Comparison of ENCODE assay signal across 17 mouse cellular contexts in the genomic region with DNA sequence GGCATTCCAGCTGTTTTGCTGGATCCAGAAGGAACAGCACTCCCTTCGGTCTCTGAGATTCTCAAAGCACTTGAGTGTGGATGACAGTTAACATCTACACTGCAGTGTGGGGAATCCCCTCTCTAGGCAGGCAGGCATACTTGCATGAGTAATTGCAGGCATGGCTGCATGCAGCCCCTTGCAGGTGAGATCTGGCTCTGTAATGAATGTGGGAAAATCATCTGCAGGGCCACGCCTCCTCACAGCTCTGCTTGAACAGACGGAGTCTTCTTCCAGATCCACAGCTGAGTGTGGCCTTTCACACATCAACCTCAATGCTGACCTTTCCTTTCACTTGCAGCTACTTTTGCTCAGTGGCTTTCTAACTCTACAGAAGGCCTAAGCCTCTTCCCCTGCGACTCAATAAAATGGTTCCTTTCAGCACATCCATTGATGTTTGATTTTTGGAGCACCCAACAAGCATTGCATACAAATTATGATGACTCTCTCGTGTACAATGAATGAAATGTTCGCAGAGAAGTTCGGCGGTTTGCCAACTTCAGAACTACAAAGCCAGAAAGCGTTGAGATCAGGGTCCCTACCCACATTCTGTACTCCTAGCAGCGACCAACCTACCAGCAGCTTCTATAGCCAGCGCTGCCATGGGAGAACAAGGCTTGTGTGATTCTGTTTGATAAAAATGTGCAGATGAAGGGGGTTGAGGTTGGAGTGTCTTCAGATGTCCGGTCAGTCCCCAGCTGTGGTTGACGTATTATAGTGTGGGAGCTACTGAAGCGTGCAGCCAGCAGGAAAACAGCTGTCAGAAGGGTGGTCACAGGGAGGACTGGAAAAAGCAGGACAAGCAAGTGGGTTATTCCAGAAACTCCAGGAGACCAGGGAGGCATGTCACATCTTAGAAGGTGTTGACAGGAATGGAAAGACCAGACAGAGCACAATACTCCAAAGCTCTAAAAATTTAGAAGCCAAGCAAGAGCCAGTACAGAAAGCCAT.
DNase-seq lines count a peak whose midpoint lies in the region; ATAC-seq and TF ChIP-seq lines count a peak whose summit lies in the region.
"Had no signal": no experiment of that assay in that cellular context is flagged by ENCODE, and none has a peak within 500 bp of the region (broad histone marks: within the 10 kb centered on the region; RNA-seq: fewer than 3 reads in every experiment).

No protein-coding gene starts in this region.

- no peak overlapping the region for H3K4me3 ChIP-seq in heart, adult 2 months
- H3K4me3 ChIP-seq in small intestine, adult 2 months (ENCODE audit: low read depth, low read length): no peak overlapping the region
- H3K4me3 ChIP-seq: forebrain, embryonic 15.5 days; left cerebral cortex, adult 2 months; limb, embryonic 13.5 days; midbrain, embryonic 15.5 days; neural tube, embryonic 13.5 days had no signal

- H3K4me1 ChIP-seq in heart, adult 2 months (ENCODE audit: control insufficient read depth, insufficient read depth, low read length): no peaks in the 10 kb centered on the region
- peaks cover 21% of the 10 kb centered on the region; the same call in 1 of the 2 replicates for H3K4me1 ChIP-seq in small intestine, adult 2 months (ENCODE audit: control insufficient read depth, insufficient read depth, insufficient read length, low read length)
- H3K4me1 ChIP-seq: forebrain, embryonic 15.5 days; limb, embryonic 13.5 days; midbrain, embryonic 15.5 days; neural tube, embryonic 13.5 days had no signal

- no peaks in the 10 kb centered on the region for H3K27me3 ChIP-seq in heart, adult 2 months (ENCODE audit: control insufficient read depth, insufficient read depth, low read length)
- no peaks in the 10 kb centered on the region for H3K27me3 ChIP-seq in Patski
- H3K27me3 ChIP-seq in small intestine, adult 2 months (ENCODE audit: control insufficient read depth, insufficient read depth, low read length): peaks cover 5% of the 10 kb centered on the region; the same call in 1 of the 2 replicates
- H3K27me3 ChIP-seq: forebrain, embryonic 15.5 days; midbrain, embryonic 15.5 days; neural tube, embryonic 13.5 days had no signal

- peak; percentile 18 for DNase-seq in heart, postnatal 4 days
- DNase-seq in heart, adult 2 months: no peak
- peak; percentile 10 for DNase-seq in left cerebral cortex, postnatal 4 days
- DNase-seq in left cerebral cortex, adult 18-20 months (ENCODE audit: low spot score in 2 of 2): no peak
- no peak for DNase-seq in Patski (ENCODE audit: low read depth, low spot score)
- no peak for DNase-seq in urinary bladder, adult 2 months (ENCODE audit: low spot score)
- DNase-seq: cerebellum, adult 11-12 months; gastrocnemius, postnatal 10 days; retina, postnatal 1 day; thymus, postnatal 4 days had no signal

- H3K9ac ChIP-seq in heart, adult 2 months (ENCODE audit: low read depth, low read length): no peak overlapping the region
- H3K9ac ChIP-seq: forebrain, embryonic 15.5 days; limb, embryonic 13.5 days; midbrain, embryonic 15.5 days; neural tube, embryonic 13.5 days had no signal

- H3K79me2 ChIP-seq in heart, adult 2 months (replicated peaks; ENCODE audit: control insufficient read depth, insufficient read depth, low read length): no peaks in the 10 kb centered on the region

- H3K27ac ChIP-seq in heart, adult 2 months: no peak overlapping the region
- peak overlapping the region; percentile 2; the same call in 1 of the 2 replicates for H3K27ac ChIP-seq in small intestine, adult 2 months (ENCODE audit: insufficient read depth, low read depth, low read length)
- H3K27ac ChIP-seq: forebrain, embryonic 15.5 days; left cerebral cortex, adult 2 months; limb, embryonic 13.5 days; macrophage; midbrain, embryonic 15.5 days; neural tube, embryonic 13.5 days had no signal

- peak; percentile 54 for ATAC-seq in Patski
- ATAC-seq: forebrain, embryonic 15.5 days; midbrain, embryonic 15.5 days had no signal

- CTCF ChIA-PET in Patski (lab: Charles Lee): interaction anchor here (2.0 kb wide), 1 partner anchor 20 kb away, joined by 5 read pairs; no protein-coding TSS in a partner anchor

- intact Hi-C loops in heart, adult 2 months (cut with DNase I): no loop called here
- intact Hi-C loops in left cerebral cortex, postnatal 4 days (cut with DNase I): no loop called here

- no peak for TF ChIP-seq POLR2A in heart, adult 2 months (IDR thresholded peaks at IDR 0.05; ENCODE audit: insufficient read depth, low read depth, low read length)
- TF ChIP-seq POLR2A in small intestine, adult 2 months (IDR thresholded peaks at IDR 0.05; ENCODE audit: low read depth, low read length): no peak

- 70% methylated on average over 14 of the region's 14 CpGs for WGBS in heart, adult 2 months
- 80% methylated on average over 14 of the region's 14 CpGs for WGBS in small intestine, adult 2 months

- POLR2A ChIA-PET in Patski (lab: Charles Lee): interaction anchor here (0.9 kb wide), 1 partner anchor 433 kb away, joined by 3 read pairs; no protein-coding TSS in a partner anchor

- no peaks in the 10 kb centered on the region for H3K36me3 ChIP-seq in heart, adult 2 months (ENCODE audit: control insufficient read depth, insufficient read depth, low read length)
- H3K36me3 ChIP-seq in small intestine, adult 2 months (ENCODE audit: control insufficient read depth, insufficient read depth, low read length): no peaks in the 10 kb centered on the region
- H3K36me3 ChIP-seq: forebrain, embryonic 15.5 days; limb, embryonic 13.5 days; midbrain, embryonic 15.5 days; neural tube, embryonic 13.5 days had no signal

- TF ChIP-seq CTCF in heart, adult 2 months (IDR thresholded peaks at IDR 0.05): no peak
- no peak for TF ChIP-seq CTCF in Patski (IDR thresholded peaks at IDR 0.05)
- no peak for TF ChIP-seq CTCF in small intestine, adult 2 months (IDR thresholded peaks at IDR 0.05; ENCODE audit: extremely low read depth, insufficient read length, insufficient replicate concordance, low read depth, low read length)

- no peak for TF ChIP-seq EP300 in heart, adult 2 months (IDR thresholded peaks at IDR 0.05; ENCODE audit: insufficient read depth, low read depth, low read length)

- in situ Hi-C loops in Patski (cut with MboI; ENCODE audit: low pct_unique_long_range_greater_than_20kb): no loop called here

Comparison
In these comparisons a context has a peak if more than half of its experiments do, and no peak if none do; other contexts are left out.
1. DNase-seq: peak in heart, postnatal 4 days (single experiment) and left cerebral cortex, postnatal 4 days (single experiment); none in heart, adult 2 months (0 of 2), left cerebral cortex, adult 18-20 months (0 of 2), Patski (single experiment) and urinary bladder, adult 2 months (single experiment).